Mouse (Mus musculus) heart, embryonic 10.5 days (tissue): ENCODE measurements around the gene Gpc2. TPM values are rescaled to one million over a fixed set of nuclear protein-coding genes. Genes with fewer than 3 reads are reported as not detected.

Experiments
- DNase-seq: peaks from one replicate; pipeline ENCODE4 v3.0.0-alpha.2; 2017; ENCODE audit warnings: low spot score
- H3K27ac ChIP-seq: fragments of 300-500 bp; sonication (generic); 2 replicates; pipeline ENCODE4 v1.5.1; 2016; ENCODE audit warnings: mild to moderate bottlenecking
- H3K27me3 ChIP-seq: fragments of 300-500 bp; sonication (generic); 2 replicates; pipeline ENCODE4 v1.6.1; 2016; ENCODE audit warnings: mild to moderate bottlenecking; ENCODE audit not compliant: poor library complexity, insufficient read depth, severe bottlenecking
- H3K36me3 ChIP-seq: fragments of 300-500 bp; sonication (generic); 2 replicates; pipeline ENCODE4 v1.6.1; 2016; ENCODE audit warnings: mild to moderate bottlenecking, moderate library complexity
- H3K4me1 ChIP-seq: fragments of 300-500 bp; sonication (generic); 2 replicates; pipeline ENCODE4 v1.6.1; 2016; ENCODE audit warnings: mild to moderate bottlenecking
- H3K4me3 ChIP-seq: fragments of 300-500 bp; sonication (generic); 2 replicates; pipeline ENCODE4 v1.5.1; 2016; ENCODE audit warnings: mild to moderate bottlenecking, moderate library complexity
- H3K9me3 ChIP-seq: fragments of 300-500 bp; sonication (generic); 2 replicates; pipeline ENCODE4 v1.6.1; 2016; ENCODE audit warnings: mild to moderate bottlenecking, moderate library complexity
- WGBS: fragments of 180-500 bp; shearing (Covaris S2); methylation state at CpG from one replicate; pipeline ENCODE4 v1.1.7; 2016; 5-methylcytosine and 5-hydroxymethylcytosine counted together
- polyA plus RNA-seq: library from polyadenylated mRNA; unstranded; fragments of >200 nt; fragmentation: Nextera tagmentation; extraction: Ambion mirVana; gene quantifications from 2 replicates; pipeline ENCODE4 v1.2.1, GENCODE M21; 2016

The Gpc2 gene
- polyA plus RNA-seq, 1 experiment from 2014 or later, result 18.0 TPM

GRCm38 (mm10) chr5:138258542-138258941 is 21.3 kb downstream of the Gpc2 start:
- H3K4me1 ChIP-seq, result peaks cover 68% of the 10 kb centered on the region
- peak overlapping the region; percentile 31 for H3K27ac ChIP-seq
- H3K36me3 ChIP-seq, result peaks cover 44% of the 10 kb centered on the region

GRCm38 (mm10) chr5:138258078-138258477 is 21.7 kb downstream of the Gpc2 start:
- no peak for DNase-seq
- H3K4me1 ChIP-seq, result peaks cover 63% of the 10 kb centered on the region
- 87% methylated on average over 3 of the region's 3 CpGs for WGBS
- peak overlapping the region; percentile 31; the same call in 1 of the 2 replicates for H3K27ac ChIP-seq
- H3K9me3 ChIP-seq, result no peaks in the 10 kb centered on the region
- no peaks in the 10 kb centered on the region for H3K27me3 ChIP-seq
- peaks cover 44% of the 10 kb centered on the region for H3K36me3 ChIP-seq
- H3K4me3 ChIP-seq, result no peak overlapping the region

More at GRCm38 (mm10) chr5:138258542-138258941, 21.3 kb downstream of the Gpc2 start:
- Histone ChIP-seq H3K4me3 (no peak overlapping the region), H3K27me3 (no peaks in the 10 kb centered on the region), H3K9me3 (no peaks in the 10 kb centered on the region)
- 77% methylated on average over 6 of the region's 6 CpGs for WGBS
- peak; percentile 74 for DNase-seq

GRCm38 (mm10) chr5:138257585-138257978 is 22.2 kb downstream of the Gpc2 start:
- H3K27me3 ChIP-seq, result no peaks in the 10 kb centered on the region
- H3K4me3 ChIP-seq, result no peak overlapping the region
- WGBS, result 93% methylated on average over 4 of the region's 4 CpGs
- H3K36me3 ChIP-seq, result peaks cover 44% of the 10 kb centered on the region
- DNase-seq, result no peak
- H3K27ac ChIP-seq, result no peak overlapping the region
- peaks cover 58% of the 10 kb centered on the region for H3K4me1 ChIP-seq
- H3K9me3 ChIP-seq, result no peaks in the 10 kb centered on the region

- WGBS, result 79% methylated on average over 10 of the region's 10 CpGs
- H3K27me3 ChIP-seq, result no peaks in the 10 kb centered on the region
- DNase-seq, result no peak
These were observed 22.7 kb downstream of the Gpc2 start for GRCm38 (mm10) chr5:138256966-138257584.

GRCm38 (mm10) chr5:138256094-138256467 is 23.7 kb downstream of the Gpc2 start:
- no peaks in the 10 kb centered on the region for H3K9me3 ChIP-seq
- no peaks in the 10 kb centered on the region for H3K27me3 ChIP-seq
- peaks cover 31% of the 10 kb centered on the region for H3K36me3 ChIP-seq
- peaks cover 43% of the 10 kb centered on the region for H3K4me1 ChIP-seq
- no peak for DNase-seq
- 19% methylated on average over 7 of the region's 7 CpGs for WGBS
- peak overlapping the region; percentile 76 for H3K4me3 ChIP-seq
- peak overlapping the region; percentile 87 for H3K27ac ChIP-seq

More at GRCm38 (mm10) chr5:138256966-138257584, 22.7 kb downstream of the Gpc2 start:
- Histone ChIP-seq H3K36me3 (peaks cover 41% of the 10 kb centered on the region), H3K4me3 (no peak overlapping the region), H3K9me3 (no peaks in the 10 kb centered on the region), H3K27ac (no peak overlapping the region), H3K4me1 (peaks cover 53% of the 10 kb centered on the region)

GRCm38 (mm10) chr5:138255353-138256093 is 24.3 kb downstream of the Gpc2 start, which contains the start of gene Lamtor4:
Gene Lamtor4 (plus strand): TSS chr5:138255482.
- peak within 1 kb of the TSS; percentile 76 for H3K4me3 ChIP-seq
- H3K27me3 ChIP-seq, result no peaks in the 10 kb centered on the region
- DNase-seq, result peak; percentile 99
- H3K9me3 ChIP-seq, result no peaks in the 10 kb centered on the region
- H3K36me3 ChIP-seq, result peaks cover 26% of the 10 kb centered on the region
- peaks cover 38% of the 10 kb centered on the region for H3K4me1 ChIP-seq
- peak within 1 kb of the TSS; percentile 87 for H3K27ac ChIP-seq
- WGBS, result under 1% methylated on average over 38 of the region's 38 CpGs

- DNase-seq, result no peak
- no peaks in the 10 kb centered on the region for H3K9me3 ChIP-seq
- 86% methylated on average over 3 of the region's 3 CpGs for WGBS
- no peaks in the 10 kb centered on the region for H3K27me3 ChIP-seq
- peaks cover 13% of the 10 kb centered on the region for H3K4me1 ChIP-seq
- H3K27ac ChIP-seq, result no peak overlapping the region
- H3K4me3 ChIP-seq, result no peak overlapping the region
- peaks cover 4% of the 10 kb centered on the region; the same call in 1 of the 2 replicates for H3K36me3 ChIP-seq
These were observed 26.7 kb downstream of the Gpc2 start for GRCm38 (mm10) chr5:138253061-138253460.

GRCm38 (mm10) chr5:138251144-138251543 is 28.7 kb downstream of the Gpc2 start:
- Histone ChIP-seq H3K4me3 (no peak overlapping the region), H3K9me3 (no peaks in the 10 kb centered on the region), H3K27ac (no peak overlapping the region), H3K27me3 (no peaks in the 10 kb centered on the region), H3K36me3 (no peaks in the 10 kb centered on the region), H3K4me1 (peaks cover 5% of the 10 kb centered on the region)
- no peak for DNase-seq
- WGBS, result 79% methylated on average over 12 of the region's 12 CpGs

GRCm38 (mm10) chr5:138241511-138241910 is 38.3 kb downstream of the Gpc2 start:
- 29% methylated on average over 2 of the region's 2 CpGs for WGBS
- H3K9me3 ChIP-seq, result no peaks in the 10 kb centered on the region
- no peak for DNase-seq
- no peaks in the 10 kb centered on the region for H3K4me1 ChIP-seq
- no peaks in the 10 kb centered on the region for H3K27me3 ChIP-seq
- H3K4me3 ChIP-seq, result no peak overlapping the region
- no peak overlapping the region for H3K27ac ChIP-seq
- H3K36me3 ChIP-seq, result no peaks in the 10 kb centered on the region

- H3K9me3 ChIP-seq, result no peaks in the 10 kb centered on the region
- DNase-seq, result no peak
- H3K27me3 ChIP-seq, result no peaks in the 10 kb centered on the region
- H3K36me3 ChIP-seq, result no peaks in the 10 kb centered on the region
- H3K27ac ChIP-seq, result no peak overlapping the region
- no peaks in the 10 kb centered on the region for H3K4me1 ChIP-seq
- no peak overlapping the region for H3K4me3 ChIP-seq
These were observed 45.6 kb downstream of the Gpc2 start for GRCm38 (mm10) chr5:138234224-138234623.

GRCm38 (mm10) chr5:138233778-138234177 is 46.0 kb downstream of the Gpc2 start:
- H3K36me3 ChIP-seq, result no peaks in the 10 kb centered on the region
- no peaks in the 10 kb centered on the region for H3K4me1 ChIP-seq
- H3K9me3 ChIP-seq, result no peaks in the 10 kb centered on the region
- no peak overlapping the region for H3K4me3 ChIP-seq
- no peak overlapping the region for H3K27ac ChIP-seq
- WGBS, result 81% methylated on average over 2 of the region's 2 CpGs
- DNase-seq, result no peak
- no peaks in the 10 kb centered on the region for H3K27me3 ChIP-seq

- no peak overlapping the region for H3K4me3 ChIP-seq
- H3K4me1 ChIP-seq, result no peaks in the 10 kb centered on the region
- H3K27me3 ChIP-seq, result no peaks in the 10 kb centered on the region
- 83% methylated on average over 3 of the region's 3 CpGs for WGBS
- DNase-seq, result no peak
- H3K36me3 ChIP-seq, result no peaks in the 10 kb centered on the region
- no peaks in the 10 kb centered on the region for H3K9me3 ChIP-seq
- H3K27ac ChIP-seq, result no peak overlapping the region
These were observed 50.3 kb downstream of the Gpc2 start for GRCm38 (mm10) chr5:138229511-138229910.

- H3K9me3 ChIP-seq, result no peaks in the 10 kb centered on the region
- H3K36me3 ChIP-seq, result no peaks in the 10 kb centered on the region
- no peak for DNase-seq
- H3K4me1 ChIP-seq, result no peaks in the 10 kb centered on the region
- no peak overlapping the region for H3K27ac ChIP-seq
- WGBS, result 50% methylated on average over 3 of the region's 3 CpGs
- H3K27me3 ChIP-seq, result no peaks in the 10 kb centered on the region
- H3K4me3 ChIP-seq, result no peak overlapping the region
These were observed 51.8 kb downstream of the Gpc2 start for GRCm38 (mm10) chr5:138228026-138228425.
